Mouse (Mus musculus): ENCODE results near the gene Iqcn. TPM values are rescaled to one million over a fixed set of nuclear protein-coding genes. Genes with fewer than 3 reads are reported as not detected.

Iqcn gene
- polyA plus RNA-seq, 1 experiment from 2014 or later: 0.05 TPM

- Histone ChIP-seq H3K27ac (no peak overlapping the region), H3K27me3 (no peaks in the 10 kb centered on the region), H3K9me3 (replicated peaks) (no peaks in the 10 kb centered on the region), H3K9ac (no peak overlapping the region), H3K4me1 (no peaks in the 10 kb centered on the region), H3K36me3 (ENCODE audit: poor library complexity, severe bottlenecking) (no peaks in the 10 kb centered on the region), H3K4me3 (no peak overlapping the region), H3K4me2 (no peak overlapping the region)
- WGBS: 63% methylated on average over 5 of the region's 5 CpGs
- peak; percentile 32; the same call in 1 of the 2 replicates for ATAC-seq
These were observed 36.2 kb upstream of the Iqcn start for GRCm38 (mm10) chr8:70667071-70667470.

- H3K4me1 ChIP-seq: peaks cover 20% of the 10 kb centered on the region
- no peak overlapping the region for H3K4me3 ChIP-seq
- no peak for ATAC-seq
- H3K4me2 ChIP-seq: no peak overlapping the region
- no peak overlapping the region for H3K9ac ChIP-seq
- 61% methylated on average over 10 of the region's 10 CpGs for WGBS
- no peaks in the 10 kb centered on the region for H3K27me3 ChIP-seq
- 0 out of 2 replicates have a peak overlapping the region, but pooled peaks have one; percentile 95 for H3K27ac ChIP-seq
- H3K9me3 ChIP-seq (replicated peaks): no peaks in the 10 kb centered on the region
- 0 out of 2 replicates have a peak, but pooled peaks cover 8% of the 10 kb centered on the region for H3K36me3 ChIP-seq (ENCODE audit: poor library complexity, severe bottlenecking)
These were observed 31.5 kb upstream of the Iqcn start for GRCm38 (mm10) chr8:70671615-70672324.

GRCm38 (mm10) chr8:70672325-70673078 is 30.8 kb upstream of the Iqcn start:
- peaks cover 20% of the 10 kb centered on the region for H3K4me1 ChIP-seq
- peak overlapping the region; percentile 63 for H3K9ac ChIP-seq
- peak overlapping the region; percentile 68 for H3K4me3 ChIP-seq
- peak overlapping the region; percentile 95 for H3K27ac ChIP-seq
- no peak; the same call in 1 of the 2 replicates for ATAC-seq
- H3K9me3 ChIP-seq (replicated peaks): no peaks in the 10 kb centered on the region
- H3K4me2 ChIP-seq: peak overlapping the region; percentile 57
- no peaks in the 10 kb centered on the region for H3K27me3 ChIP-seq
- H3K36me3 ChIP-seq (ENCODE audit: poor library complexity, severe bottlenecking): peaks cover 8% of the 10 kb centered on the region; the same call in 1 of the 2 replicates
- WGBS: 37% methylated on average over 19 of the region's 19 CpGs

- under 1% methylated on average over 60 of the region's 60 CpGs for WGBS
- H3K9me3 ChIP-seq (replicated peaks): no peaks in the 10 kb centered on the region
- H3K27ac ChIP-seq: peak within 1 kb of the TSS; percentile 95
- peak within 1 kb of the TSS; percentile 68 for H3K4me3 ChIP-seq
- H3K4me2 ChIP-seq: peak within 1 kb of the TSS; percentile 81
- H3K27me3 ChIP-seq: no peaks in the 10 kb centered on the region
- peaks cover 16% of the 10 kb centered on the region for H3K36me3 ChIP-seq (ENCODE audit: poor library complexity, severe bottlenecking)
- H3K4me1 ChIP-seq: peaks cover 20% of the 10 kb centered on the region
- peak within 1 kb of the TSS; percentile 78 for H3K9ac ChIP-seq
- ATAC-seq: peak; percentile 98
These were observed 30.0 kb upstream of the Iqcn start, which contains the start of gene Lsm4 for GRCm38 (mm10) chr8:70673079-70673856. Gene Lsm4 (plus strand): TSS chr8:70673248.

- peak overlapping the region; percentile 68 for H3K4me3 ChIP-seq
- peak overlapping the region; percentile 95 for H3K27ac ChIP-seq
- H3K9ac ChIP-seq: peak overlapping the region; percentile 78
- peaks cover 20% of the 10 kb centered on the region for H3K4me1 ChIP-seq
- H3K4me2 ChIP-seq: peak overlapping the region; percentile 81
- no peaks in the 10 kb centered on the region for H3K27me3 ChIP-seq
- WGBS: 88% methylated on average over 3 of the region's 3 CpGs
- ATAC-seq: peak; percentile 0; the same call in 1 of the 2 replicates
- no peaks in the 10 kb centered on the region for H3K9me3 ChIP-seq (replicated peaks)
- peaks cover 24% of the 10 kb centered on the region for H3K36me3 ChIP-seq (ENCODE audit: poor library complexity, severe bottlenecking)
These were observed 29.1 kb upstream of the Iqcn start for GRCm38 (mm10) chr8:70674109-70674508.

GRCm38 (mm10) chr8:70674716-70675115 is 28.5 kb upstream of the Iqcn start:
- 85% methylated on average over 4 of the region's 4 CpGs for WGBS

DNA sequence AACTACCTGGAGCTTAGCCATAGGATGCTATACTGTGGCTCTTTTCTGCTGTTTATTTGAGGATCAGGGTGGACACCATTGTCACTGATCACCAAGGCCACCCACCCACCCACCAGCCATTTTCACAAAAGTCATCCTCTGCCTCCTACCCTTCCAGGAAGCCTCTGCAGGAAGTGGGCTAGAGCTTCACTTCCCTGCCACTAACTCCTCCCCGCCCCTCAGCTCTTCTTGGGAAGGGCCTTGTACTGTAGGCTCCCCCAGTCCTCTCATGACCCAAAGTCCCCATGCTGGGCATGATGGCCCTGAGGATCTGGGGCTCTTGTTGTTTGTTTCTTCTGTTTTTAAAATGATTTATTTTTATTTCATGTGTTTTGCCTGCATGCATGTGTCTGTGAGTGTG is 27.9 kb upstream of the Iqcn start:
- Histone ChIP-seq H3K9ac (no peak overlapping the region), H3K9me3 (replicated peaks) (no peaks in the 10 kb centered on the region), H3K27ac (no peak overlapping the region), H3K4me2 (no peak overlapping the region), H3K4me3 (no peak overlapping the region), H3K27me3 (no peaks in the 10 kb centered on the region), H3K4me1 (peaks cover 20% of the 10 kb centered on the region), H3K36me3 (ENCODE audit: poor library complexity, severe bottlenecking) (peaks cover 36% of the 10 kb centered on the region)
- 100% methylated on average over 1 of the region's 1 CpGs for WGBS
- ATAC-seq: no peak

More at GRCm38 (mm10) chr8:70674716-70675115, 28.5 kb upstream of the Iqcn start:
- H3K9ac ChIP-seq: peak overlapping the region; percentile 78
- no peak overlapping the region for H3K4me3 ChIP-seq
- no peaks in the 10 kb centered on the region for H3K27me3 ChIP-seq
- H3K4me1 ChIP-seq: peaks cover 20% of the 10 kb centered on the region
- H3K36me3 ChIP-seq (ENCODE audit: poor library complexity, severe bottlenecking): peaks cover 30% of the 10 kb centered on the region
- H3K27ac ChIP-seq: no peak overlapping the region
- H3K4me2 ChIP-seq: peak overlapping the region; percentile 81
- H3K9me3 ChIP-seq (replicated peaks): no peaks in the 10 kb centered on the region
- ATAC-seq: no peak

DNA sequence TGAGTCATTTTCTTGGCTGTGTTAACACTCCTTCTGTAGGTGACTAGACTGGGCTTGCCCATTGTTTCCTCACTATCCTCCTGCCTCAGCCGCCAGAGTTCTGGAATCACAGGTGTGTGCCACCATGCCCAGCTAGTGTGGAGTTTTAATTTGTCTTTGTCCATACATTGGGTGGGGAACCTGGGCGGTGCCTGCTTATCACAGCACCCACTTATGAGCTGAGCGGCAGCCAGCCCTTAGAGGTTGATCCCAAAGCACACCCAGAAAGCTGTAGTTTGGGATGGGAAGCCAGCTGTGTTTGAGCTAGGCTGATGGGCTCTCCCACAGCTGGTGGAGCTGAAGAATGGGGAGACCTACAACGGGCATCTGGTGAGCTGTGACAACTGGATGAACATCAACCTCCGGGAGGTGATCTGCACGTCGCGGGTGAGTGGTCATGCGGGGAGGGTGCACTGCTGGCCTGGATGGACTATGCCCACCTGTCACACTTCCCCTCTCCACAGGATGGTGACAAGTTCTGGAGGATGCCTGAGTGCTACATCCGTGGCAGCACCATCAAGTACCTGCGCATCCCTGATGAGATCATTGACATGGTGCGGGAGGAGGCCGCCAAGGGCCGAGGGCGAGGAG is 25.7 kb upstream of the Iqcn start:
- peaks cover 20% of the 10 kb centered on the region for H3K4me1 ChIP-seq
- H3K27ac ChIP-seq: no peak overlapping the region
- no peaks in the 10 kb centered on the region for H3K27me3 ChIP-seq
- no peak overlapping the region for H3K9ac ChIP-seq
- 94% methylated on average over 15 of the region's 15 CpGs for WGBS
- H3K4me2 ChIP-seq: no peak overlapping the region
- H3K36me3 ChIP-seq (ENCODE audit: poor library complexity, severe bottlenecking): peaks cover 37% of the 10 kb centered on the region
- no peaks in the 10 kb centered on the region for H3K9me3 ChIP-seq (replicated peaks)
- ATAC-seq: no peak
- H3K4me3 ChIP-seq: no peak overlapping the region

DNA sequence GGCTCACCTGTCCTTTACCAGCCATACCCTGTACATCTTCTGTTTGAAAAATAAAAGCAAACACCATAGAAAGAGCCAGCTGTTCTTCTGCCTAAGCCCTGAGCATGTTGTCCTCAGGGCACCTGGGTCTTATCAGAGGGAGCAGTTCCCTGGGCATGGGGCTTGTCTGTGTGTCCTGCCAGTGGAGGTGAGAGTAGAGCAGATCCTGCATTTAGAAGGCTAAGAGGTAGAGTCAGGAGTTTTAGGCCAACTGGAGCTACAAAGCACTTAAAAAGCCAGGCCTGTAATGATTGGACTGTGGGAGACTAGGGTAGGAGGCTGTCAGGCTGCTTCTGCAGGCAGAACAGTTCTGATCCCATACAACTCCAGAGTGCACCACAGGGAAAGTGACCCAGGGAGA is 24.6 kb upstream of the Iqcn start:
- no peak overlapping the region for H3K4me2 ChIP-seq
- peaks cover 37% of the 10 kb centered on the region for H3K36me3 ChIP-seq (ENCODE audit: poor library complexity, severe bottlenecking)
- H3K27me3 ChIP-seq: no peaks in the 10 kb centered on the region
- no peaks in the 10 kb centered on the region for H3K9me3 ChIP-seq (replicated peaks)
- no peak overlapping the region for H3K9ac ChIP-seq
- no peak overlapping the region for H3K27ac ChIP-seq
- no peak overlapping the region for H3K4me3 ChIP-seq
- ATAC-seq: no peak
- H3K4me1 ChIP-seq: peaks cover 18% of the 10 kb centered on the region

DNA sequence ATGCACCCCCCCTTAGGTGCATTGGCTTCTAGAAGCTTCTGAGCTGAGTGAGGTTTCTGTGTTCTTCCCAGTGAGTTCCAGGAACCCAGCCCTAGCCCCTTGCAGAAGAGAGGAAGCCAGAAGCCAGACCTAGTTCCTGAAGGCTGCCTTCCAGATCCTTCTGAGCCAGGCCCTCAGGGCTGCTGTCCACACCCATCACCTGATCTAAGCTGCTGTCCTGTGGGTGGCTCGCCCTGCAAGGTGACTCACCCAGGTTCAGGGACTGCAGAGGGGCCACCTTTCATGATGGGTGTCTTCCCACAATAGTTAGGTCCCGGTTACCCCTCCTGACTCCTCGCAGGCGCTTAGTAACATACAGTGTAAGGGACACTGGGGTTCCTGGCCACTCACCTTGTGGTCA is 23.9 kb upstream of the Iqcn start:
- Histone ChIP-seq H3K4me2 (no peak overlapping the region), H3K4me1 (peaks cover 11% of the 10 kb centered on the region), H3K9ac (no peak overlapping the region), H3K4me3 (no peak overlapping the region), H3K27ac (no peak overlapping the region), H3K36me3 (ENCODE audit: poor library complexity, severe bottlenecking) (peaks cover 37% of the 10 kb centered on the region), H3K27me3 (no peaks in the 10 kb centered on the region), H3K9me3 (replicated peaks) (no peaks in the 10 kb centered on the region)
- ATAC-seq: no peak
- 93% methylated on average over 4 of the region's 4 CpGs for WGBS

DNA sequence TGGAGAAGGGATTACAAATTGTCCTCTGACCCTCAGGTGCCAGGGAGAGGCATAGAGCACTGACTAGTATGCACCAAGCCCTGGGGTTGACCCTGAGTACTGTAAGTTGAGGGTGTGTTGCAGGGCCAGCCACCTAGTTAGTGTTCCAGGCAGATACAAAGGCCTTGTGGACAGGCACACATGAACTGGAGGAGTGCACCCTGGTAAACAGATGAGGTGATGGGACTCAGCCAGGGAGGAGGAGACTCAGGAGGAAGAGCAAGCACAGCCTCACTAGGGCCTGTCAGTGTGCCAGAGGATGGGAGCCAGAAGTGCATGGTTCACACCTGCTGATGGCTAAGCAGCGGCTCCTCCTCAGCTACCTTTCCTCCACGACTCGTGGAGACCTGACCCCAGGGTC is 23.2 kb upstream of the Iqcn start:
- peak overlapping the region; percentile 34; the same call in 1 of the 2 replicates for H3K9ac ChIP-seq
- no peaks in the 10 kb centered on the region for H3K9me3 ChIP-seq (replicated peaks)
- WGBS: 87% methylated on average over 3 of the region's 3 CpGs
- no peak for ATAC-seq
- no peak overlapping the region for H3K4me3 ChIP-seq
- no peak overlapping the region for H3K4me2 ChIP-seq
- no peak overlapping the region; the same call in 1 of the 2 replicates for H3K27ac ChIP-seq
- H3K36me3 ChIP-seq (ENCODE audit: poor library complexity, severe bottlenecking): peaks cover 37% of the 10 kb centered on the region
- H3K27me3 ChIP-seq: no peaks in the 10 kb centered on the region
- H3K4me1 ChIP-seq: peaks cover 4% of the 10 kb centered on the region; the same call in 1 of the 2 replicates

Measured in forebrain, embryonic 13.5 days (tissue).